Mouse (Mus musculus): ENCODE results near the gene Gorasp2.

- TF ChIP-seq POLR2AphosphoS5 (IDR thresholded peaks at IDR 0.05; ENCODE audit: insufficient replicate concordance, low read depth, low read length) (no peak), TAL1 (conservative IDR thresholded peaks at IDR 0.05; ENCODE audit: low read depth, low read length) (no peak), CTCF (IDR thresholded peaks at IDR 0.05; ENCODE audit: low read depth, low read length) (no peak)
Measured at GRCm38 (mm10) chr2:70673445-70674126, 12.2 kb downstream of the Gorasp2 start.
